Mouse (Mus musculus): Measurements from ENCODE around the gene Sema4d.

GRCm38 (mm10) chr13:51696481-51696880 is 97.1 kb downstream of the Sema4d start:
- TF ChIP-seq TBP (conservative IDR thresholded peaks at IDR 0.05; ENCODE audit: low read depth, low read length) (no peak), TCF12 (IDR thresholded peaks at IDR 0.05; ENCODE audit: low read depth, low read length) (no peak), CTCF (conservative IDR thresholded peaks at IDR 0.05 in 1 of 2, IDR thresholded peaks at IDR 0.05 in 1 of 2; ENCODE audit: low read depth in 2 of 2, low read length in 2 of 2) (no peak), POLR2A (IDR thresholded peaks at IDR 0.05; ENCODE audit: low read depth, low read length) (no peak), MAFK (IDR thresholded peaks at IDR 0.05; ENCODE audit: insufficient replicate concordance, low read length) (no peak), UBTF (IDR thresholded peaks at IDR 0.05; ENCODE audit: low read depth, low read length) (no peak), CHD2 (IDR thresholded peaks at IDR 0.05; ENCODE audit: low read length) (no peak), EP300 (IDR thresholded peaks at IDR 0.05; ENCODE audit: low read length) (no peak), MEF2A (IDR thresholded peaks at IDR 0.05; ENCODE audit: borderline replicate concordance, low read depth, low read length) (no peak), SIN3A (IDR thresholded peaks at IDR 0.05; ENCODE audit: low read length) (no peak)

Data from CH12.LX (cell line).